Mouse (Mus musculus) kidney, postnatal 0 days (tissue): Measurements from ENCODE around the gene Gzma. TPM values are rescaled to one million over a fixed set of nuclear protein-coding genes. Genes with fewer than 3 reads are reported as not detected.

Experiments
- ATAC-seq: fragments of 200-750 bp; cut with Nextera tagmentation; replicated peaks from 2 replicates; pipeline ENCODE4 v1.8.0; 2017; ENCODE audit warnings: low read depth, moderate number of reproducible peaks, moderate TSS enrichment, moderate library complexity; ENCODE audit not compliant: low FRiP score
- DNase-seq: peaks from one replicate; pipeline ENCODE4 v3.0.0-alpha.2; 2016; ENCODE audit warnings: low spot score
- H3K27ac ChIP-seq: fragments of 300-500 bp; sonication (generic); 2 replicates; pipeline ENCODE4 v1.5.1; 2014; ENCODE audit warnings: mild to moderate bottlenecking
- H3K27me3 ChIP-seq: fragments of 300-500 bp; sonication (generic); 2 replicates; pipeline ENCODE4 v1.6.1; 2014; ENCODE audit warnings: low read length, mixed read lengths; ENCODE audit not compliant: insufficient read depth
- H3K36me3 ChIP-seq: fragments of 300-500 bp; sonication (generic); 2 replicates; pipeline ENCODE4 v1.6.1; 2014; ENCODE audit warnings: low read length, mixed read lengths; ENCODE audit not compliant: insufficient read depth
- H3K4me1 ChIP-seq: fragments of 300-500 bp; sonication (generic); replicated peaks from 2 replicates; pipeline ENCODE4 v1.6.1; 2014; ENCODE audit warnings: antibody characterized with exemption, low read length, mixed read lengths; ENCODE audit not compliant: insufficient read depth
- H3K4me2 ChIP-seq: fragments of 300-500 bp; sonication (generic); 2 replicates; pipeline ENCODE4 v1.6.1; 2014; ENCODE audit warnings: mild to moderate bottlenecking, low read length, moderate library complexity, mixed read lengths
- H3K4me3 ChIP-seq: fragments of 300-500 bp; sonication (generic); replicated peaks from 2 replicates; pipeline ENCODE4 v1.5.1; 2014; ENCODE audit warnings: low read depth, low read length
- H3K9ac ChIP-seq: fragments of 300-500 bp; sonication (generic); 2 replicates; pipeline ENCODE4 v1.6.1; 2014; ENCODE audit warnings: low read depth, low read length
- H3K9me3 ChIP-seq: fragments of 300-500 bp; sonication (generic); replicated peaks from 2 replicates; pipeline ENCODE4 v1.6.1; 2016; ENCODE audit warnings: low read length, inconsistent platforms, mixed read lengths
- CTCF ChIP-seq: IDR thresholded peaks from 2 replicates; pipeline ENCODE4 v1.5.1; 2016; ENCODE audit warnings: antibody characterized with exemption, low read depth, mild to moderate bottlenecking, moderate library complexity
- WGBS: fragments of 180-500 bp; shearing (Covaris S2); extraction: QIAGEN DNeasy Blood & Tissue Kit; methylation state at CpG from one replicate; pipeline ENCODE4 v1.1.7; 2014; 5-methylcytosine and 5-hydroxymethylcytosine counted together
- polyA plus RNA-seq: library from polyadenylated mRNA; unstranded; fragments of >200 nt; fragmentation: Nextera tagmentation; extraction: Ambion mirVana; gene quantifications from 2 replicates; pipeline ENCODE4 v1.2.1, GENCODE M21; 2015

Gene Gzma
- polyA plus RNA-seq, 1 experiment from 2014 or later, result 0.79 TPM

GRCm38 (mm10) chr13:113104759-113105158 lies 4.0 kb upstream of the Gzma start:
- H3K4me1 ChIP-seq, result no peaks in the 10 kb centered on the region
- H3K9ac ChIP-seq, result no peak overlapping the region
- H3K27me3 ChIP-seq, result no peaks in the 10 kb centered on the region
- H3K9me3 ChIP-seq, result no peaks in the 10 kb centered on the region
- no peak overlapping the region for H3K27ac ChIP-seq
- WGBS, result 90% methylated on average over 10 of the region's 10 CpGs
- no peak for DNase-seq
- H3K4me3 ChIP-seq, result no peak overlapping the region
- no peak for ATAC-seq
- H3K4me2 ChIP-seq, result no peak overlapping the region
- no peak for TF ChIP-seq CTCF
- no peaks in the 10 kb centered on the region for H3K36me3 ChIP-seq

DNA sequence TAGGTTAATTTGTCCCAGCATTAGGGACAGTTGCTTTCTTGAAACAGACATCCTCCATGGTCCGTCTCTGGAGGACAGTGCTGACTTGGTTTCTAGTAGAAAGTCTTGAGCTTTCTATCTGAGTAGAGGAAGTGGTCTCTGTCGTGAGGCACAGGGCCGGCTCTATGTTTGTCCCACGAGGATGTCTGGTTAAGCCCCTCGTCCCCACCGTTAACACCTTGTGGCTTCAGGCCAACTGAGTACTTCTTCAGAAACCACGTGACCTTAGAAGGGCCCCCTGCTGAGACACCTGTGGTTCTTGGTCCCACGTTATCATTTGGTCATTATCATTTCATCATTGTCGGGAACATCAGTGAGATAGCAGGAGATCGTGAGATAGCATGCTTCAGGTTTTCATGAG lies 1.0 kb upstream of the Gzma start:
- H3K36me3 ChIP-seq, result no peaks in the 10 kb centered on the region
- H3K27ac ChIP-seq, result no peak overlapping the region
- no peak overlapping the region for H3K9ac ChIP-seq
- DNase-seq (no peak), ATAC-seq (no peak)
- no peak overlapping the region for H3K4me2 ChIP-seq
- H3K27me3 ChIP-seq, result no peaks in the 10 kb centered on the region
- no peak for TF ChIP-seq CTCF
- H3K4me1 ChIP-seq, result no peaks in the 10 kb centered on the region
- H3K9me3 ChIP-seq, result no peaks in the 10 kb centered on the region
- 78% methylated on average over 10 of the region's 10 CpGs for WGBS
- no peak overlapping the region for H3K4me3 ChIP-seq

DNA sequence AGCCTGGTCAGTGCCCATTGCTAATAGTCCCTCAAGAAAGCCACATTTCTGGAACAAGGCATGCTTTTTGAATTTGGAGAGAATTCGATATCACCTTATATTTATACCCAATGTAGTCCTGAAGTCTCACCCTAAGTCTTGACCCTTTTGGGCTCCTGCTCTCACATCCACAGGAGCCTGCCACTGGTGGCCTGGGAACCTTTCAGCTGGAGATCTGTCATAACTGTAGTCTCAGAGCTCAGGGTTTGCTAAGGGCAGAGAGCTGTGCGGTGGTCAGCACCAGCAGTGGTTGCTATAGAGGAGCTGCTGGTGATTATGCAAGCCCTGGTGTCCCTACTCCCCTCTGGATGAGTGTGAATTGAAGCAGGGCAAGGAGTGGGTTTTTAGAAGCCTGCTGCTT lies 2.4 kb downstream of the Gzma start:
- no peak for ATAC-seq
- no peak for TF ChIP-seq CTCF

GRCm38 (mm10) chr13:113097011-113097410 lies 3.8 kb downstream of the Gzma start:
- Histone ChIP-seq H3K4me2 (no peak overlapping the region), H3K9me3 (no peaks in the 10 kb centered on the region), H3K36me3 (no peaks in the 10 kb centered on the region), H3K4me1 (no peaks in the 10 kb centered on the region), H3K9ac (no peak overlapping the region), H3K27me3 (no peaks in the 10 kb centered on the region), H3K4me3 (no peak overlapping the region), H3K27ac (no peak overlapping the region)
- ATAC-seq, result no peak
- no peak for TF ChIP-seq CTCF
- DNase-seq, result no peak
- WGBS, result 72% methylated on average over 3 of the region's 3 CpGs

More for the DNA sequence above, 2.4 kb downstream of the Gzma start:
- no peak overlapping the region for H3K4me3 ChIP-seq
- WGBS, result 89% methylated on average over 2 of the region's 2 CpGs
- no peaks in the 10 kb centered on the region for H3K4me1 ChIP-seq
- H3K4me2 ChIP-seq, result no peak overlapping the region
- H3K27me3 ChIP-seq, result no peaks in the 10 kb centered on the region
- H3K36me3 ChIP-seq, result no peaks in the 10 kb centered on the region
- no peak overlapping the region for H3K27ac ChIP-seq
- no peak overlapping the region for H3K9ac ChIP-seq
- H3K9me3 ChIP-seq, result no peaks in the 10 kb centered on the region
- no peak for DNase-seq

DNA sequence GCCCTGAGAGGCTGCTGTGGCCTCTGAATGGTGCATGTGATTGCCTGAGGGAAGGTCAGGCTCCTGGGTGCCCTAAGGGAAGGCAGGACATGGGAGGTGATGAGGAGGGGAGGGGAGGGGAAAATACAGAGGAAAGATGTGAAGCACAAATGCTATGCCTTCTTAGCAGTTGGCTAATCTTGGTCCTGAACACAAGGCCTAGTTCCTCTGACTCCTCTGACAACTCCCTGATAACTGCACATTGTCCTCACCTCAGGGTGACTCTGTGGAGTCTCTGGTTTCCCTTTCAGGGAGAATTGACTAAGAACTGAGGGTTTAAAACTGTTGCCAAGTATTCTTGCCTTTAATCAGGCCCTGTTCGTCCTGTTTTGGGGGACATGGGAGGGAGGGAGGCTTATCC lies 6.2 kb downstream of the Gzma start:
- 54% methylated on average over 1 of the region's 1 CpGs for WGBS
- DNase-seq, result no peak

GRCm38 (mm10) chr13:113090489-113090888 lies 10.3 kb downstream of the Gzma start:
- no peak for TF ChIP-seq CTCF
- no peaks in the 10 kb centered on the region for H3K9me3 ChIP-seq
- no peaks in the 10 kb centered on the region for H3K36me3 ChIP-seq
- 27% methylated on average over 8 of the region's 8 CpGs for WGBS
- DNase-seq, result no peak
- no peak overlapping the region for H3K4me3 ChIP-seq
- no peak overlapping the region for H3K27ac ChIP-seq
- no peak for ATAC-seq
- no peaks in the 10 kb centered on the region for H3K4me1 ChIP-seq
- no peaks in the 10 kb centered on the region for H3K27me3 ChIP-seq
- H3K9ac ChIP-seq, result no peak overlapping the region
- H3K4me2 ChIP-seq, result no peak overlapping the region

More for the DNA sequence above, 6.2 kb downstream of the Gzma start:
- no peak for ATAC-seq
- no peaks in the 10 kb centered on the region for H3K4me1 ChIP-seq
- no peak overlapping the region for H3K9ac ChIP-seq
- H3K27me3 ChIP-seq, result no peaks in the 10 kb centered on the region
- H3K27ac ChIP-seq, result no peak overlapping the region
- no peak overlapping the region for H3K4me2 ChIP-seq
- no peak for TF ChIP-seq CTCF
- no peaks in the 10 kb centered on the region for H3K36me3 ChIP-seq
- no peaks in the 10 kb centered on the region for H3K9me3 ChIP-seq
- H3K4me3 ChIP-seq, result no peak overlapping the region
